Mouse (Mus musculus) erythroblast, embryonic 14.5 days (primary cell): Measurements from ENCODE around the gene Birc2.

Source experiments
- GATA1 ChIP-seq: IDR thresholded peaks from 2 replicates; pipeline ENCODE4 v1.6.1; 2012; ENCODE audit warnings: low read length, inconsistent platforms, mixed read lengths
- TAL1 ChIP-seq: IDR thresholded peaks from 3 replicates; pipeline ENCODE4 v1.6.1; 2012; ENCODE audit warnings: low read length, inconsistent platforms, mixed read lengths

GRCm38 (mm10) chr9:7784615-7785012 is 52.2 kb downstream of the Birc2 start:
- TF ChIP-seq TAL1 (no peak), GATA1 (no peak)
